Mouse (Mus musculus) small intestine, adult 2 months (tissue): Measurements from ENCODE around the gene 4931409K22Rik. TPM values are rescaled to one million over a fixed set of nuclear protein-coding genes. Genes with fewer than 3 reads are reported as not detected.
"Not testable (repeated sequence)": the region's sequence is repeated elsewhere in the genome, so short reads cannot be mapped to it uniquely, and the experiment has no call there.

Experiments used
- H3K27ac ChIP-seq: fragments of 200-500 bp; 2 replicates; pipeline ENCODE4 v1.5.1; 2012; ENCODE audit warnings: low read depth, low read length, control low read depth, inconsistent platforms; ENCODE audit not compliant: insufficient read depth
- H3K27me3 ChIP-seq: fragments of 200-500 bp; 2 replicates; pipeline ENCODE4 v1.6.1; 2012; ENCODE audit warnings: mild to moderate bottlenecking, moderate library complexity, low read length, inconsistent platforms; ENCODE audit not compliant: control insufficient read depth, insufficient read depth
- H3K36me3 ChIP-seq: fragments of 200-500 bp; 2 replicates; pipeline ENCODE4 v1.6.1; 2012; ENCODE audit warnings: mild to moderate bottlenecking, low read length, control low read depth, inconsistent platforms; ENCODE audit not compliant: control insufficient read depth, insufficient read depth
- H3K4me1 ChIP-seq: fragments of 200-500 bp; 2 replicates; pipeline ENCODE4 v1.6.1; 2012; ENCODE audit warnings: low read length, inconsistent platforms, mixed read lengths; ENCODE audit not compliant: control insufficient read depth, insufficient read depth, insufficient read length
- H3K4me3 ChIP-seq: fragments of 200-500 bp; 2 replicates; pipeline ENCODE4 v1.5.1; 2012; ENCODE audit warnings: low read depth, mild to moderate bottlenecking, control low read depth, inconsistent platforms, low read length, moderate library complexity
- CTCF ChIP-seq: fragments of 200-500 bp; IDR thresholded peaks from 2 replicates; pipeline ENCODE4 v1.5.1; 2012; ENCODE audit warnings: low read depth, mild to moderate bottlenecking, control low read depth, inconsistent platforms, low read length, moderate library complexity, mixed read lengths; ENCODE audit not compliant: insufficient replicate concordance, insufficient read length; ENCODE audit errors: extremely low read depth
- POLR2A ChIP-seq: fragments of 200-500 bp; IDR thresholded peaks from 2 replicates; pipeline ENCODE4 v1.6.1; 2012; ENCODE audit warnings: low read depth, mild to moderate bottlenecking, control low read depth, inconsistent platforms, low read length, moderate library complexity
- WGBS: fragments of 180-500 bp; shearing (Covaris S2); methylation state at CpG from one replicate; pipeline ENCODE4 v1.1.7; 2018; 5-methylcytosine and 5-hydroxymethylcytosine counted together
- polyA plus RNA-seq: library from polyadenylated mRNA; depleted of rRNA; stranded (reverse); fragments of >200 nt; gene quantifications from 2 replicates; pipeline ENCODE4 v1.2.3, GENCODE M21; 2012

4931409K22Rik gene
- polyA plus RNA-seq, 1 experiment, result not detected

- Histone ChIP-seq H3K27ac (no peak within 1 kb of the TSS), H3K4me3 (peak within 1 kb of the TSS; percentile 89), H3K36me3 (peaks cover 2% of the 10 kb centered on the region; the same call in 1 of the 2 replicates), H3K4me1 (peaks cover 9% of the 10 kb centered on the region), H3K27me3 (no peaks in the 10 kb centered on the region)
- under 1% methylated on average over 43 of the region's 43 CpGs for WGBS
- TF ChIP-seq POLR2A (peak; percentile 79), CTCF (no peak)
Observed at GRCm38 (mm10) chr5:24586547-24587199, 30.1 kb upstream of the 4931409K22Rik start, which contains the start of gene Chpf2. Gene Chpf2 (plus strand): TSS chr5:24586741.

GRCm38 (mm10) chr5:24586106-24586505 lies 29.5 kb upstream of the 4931409K22Rik start:
- no peaks in the 10 kb centered on the region for H3K27me3 ChIP-seq
- H3K4me3 ChIP-seq, result peak overlapping the region; percentile 89
- WGBS, result 9% methylated on average over 8 of the region's 8 CpGs
- H3K4me1 ChIP-seq, result peaks cover 9% of the 10 kb centered on the region
- H3K27ac ChIP-seq, result no peak overlapping the region
- H3K36me3 ChIP-seq, result no peaks in the 10 kb centered on the region; the same call in 1 of the 2 replicates
- no peak for TF ChIP-seq POLR2A
- TF ChIP-seq CTCF, result no peak

GRCm38 (mm10) chr5:24578109-24578963 lies 21.7 kb upstream of the 4931409K22Rik start:
- Histone ChIP-seq H3K36me3 (peaks cover 12% of the 10 kb centered on the region), H3K27ac (peak overlapping the region; percentile 84; the same call in 1 of the 2 replicates), H3K4me1 (peaks cover 8% of the 10 kb centered on the region), H3K27me3 (no peaks in the 10 kb centered on the region), H3K4me3 (no peak overlapping the region; the same call in 1 of the 2 replicates)
- 61% methylated on average over 6 of the region's 6 CpGs for WGBS
- no peak for TF ChIP-seq CTCF
- no peak for TF ChIP-seq POLR2A

GRCm38 (mm10) chr5:24577183-24577929 lies 20.7 kb upstream of the 4931409K22Rik start, which contains the start of gene Abcf2:
Gene Abcf2 (minus strand): TSS chr5:24577467.
- H3K27ac ChIP-seq, result peak within 1 kb of the TSS; percentile 84
- WGBS, result 1% methylated on average over 48 of the region's 48 CpGs

GRCm38 (mm10) chr5:24576801-24577182 lies 20.2 kb upstream of the 4931409K22Rik start:
- H3K4me1 ChIP-seq, result peaks cover 8% of the 10 kb centered on the region
- H3K4me3 ChIP-seq, result peak overlapping the region; percentile 75
- H3K36me3 ChIP-seq, result peaks cover 20% of the 10 kb centered on the region
- no peaks in the 10 kb centered on the region for H3K27me3 ChIP-seq
- WGBS, result 2% methylated on average over 32 of the region's 32 CpGs
- peak overlapping the region; percentile 4; the same call in 1 of the 2 replicates for H3K27ac ChIP-seq
- no peak for TF ChIP-seq POLR2A
- no peak for TF ChIP-seq CTCF

More at GRCm38 (mm10) chr5:24577183-24577929, 20.7 kb upstream of the 4931409K22Rik start, which contains the start of gene Abcf2:
- H3K4me3 ChIP-seq, result peak within 1 kb of the TSS; percentile 75
- H3K4me1 ChIP-seq, result peaks cover 8% of the 10 kb centered on the region
- H3K36me3 ChIP-seq, result peaks cover 17% of the 10 kb centered on the region
- H3K27me3 ChIP-seq, result no peaks in the 10 kb centered on the region
- TF ChIP-seq POLR2A (peak; percentile 94), CTCF (no peak)

GRCm38 (mm10) chr5:24575948-24576347 lies 19.3 kb upstream of the 4931409K22Rik start:
- H3K36me3 ChIP-seq, result peaks cover 27% of the 10 kb centered on the region
- H3K4me1 ChIP-seq, result peaks cover 8% of the 10 kb centered on the region
- 86% methylated on average over 1 of the region's 1 CpGs for WGBS
- TF ChIP-seq CTCF (no peak), POLR2A (no peak)
- H3K4me3 ChIP-seq, result no peak overlapping the region
- no peak overlapping the region for H3K27ac ChIP-seq
- H3K27me3 ChIP-seq, result no peaks in the 10 kb centered on the region

- H3K4me1 ChIP-seq, H3K27ac ChIP-seq, H3K27me3 ChIP-seq, H3K36me3 ChIP-seq, H3K4me3 ChIP-seq: not testable (repeated sequence)
- 83% methylated on average over 7 of the region's 7 CpGs for WGBS
Observed at GRCm38 (mm10) chr5:24555335-24555734, 1.3 kb downstream of the 4931409K22Rik start.
